Mouse (Mus musculus): ENCODE measurements at regions not wholly inside any gene's neighbourhood (a gene's known extent, or its start where the extent isn't known, plus 50 kb on each side); places are given as distances from the start of the nearest gene placed in this dataset.

DNA sequence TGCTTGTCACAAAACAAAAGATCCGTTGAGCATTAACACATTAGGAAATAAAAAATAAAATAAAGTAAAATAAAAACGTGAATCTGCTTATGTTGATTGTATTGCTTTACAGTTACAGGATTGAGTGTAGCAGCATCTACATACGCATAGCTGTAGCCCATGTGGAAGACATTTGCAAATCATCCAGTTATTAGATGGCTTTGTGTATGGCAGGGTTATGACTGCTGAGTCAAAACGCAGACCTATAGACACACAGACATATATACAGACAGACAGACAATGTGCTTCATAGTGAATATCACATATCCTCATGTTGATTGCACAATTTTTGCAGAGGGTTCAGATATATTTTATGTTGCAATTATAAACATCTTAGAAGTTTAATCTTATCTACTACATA lies 64.5 kb downstream of the Gm11146 start:
- DNase-seq (ENCODE audit: low spot score in 2 of 2), result no peak

DNA sequence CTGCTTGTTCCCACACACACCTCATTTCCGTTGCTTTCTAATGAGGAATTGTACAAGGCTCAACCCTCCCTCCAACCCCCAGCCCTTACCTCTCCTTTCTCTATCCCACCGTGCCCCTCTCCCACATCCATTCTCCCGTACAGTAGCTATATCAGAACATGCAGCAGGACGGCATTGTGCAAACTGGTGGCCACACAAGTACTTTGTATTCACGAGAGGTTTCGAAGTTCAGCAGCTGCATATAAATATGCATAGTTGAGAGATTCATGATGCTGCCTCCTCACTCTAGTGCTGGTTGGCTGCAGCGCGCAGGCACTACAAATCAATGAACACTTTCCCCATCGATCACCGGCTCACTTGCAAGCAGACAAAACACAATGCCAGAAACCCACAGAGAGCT lies 65.1 kb downstream of the Gm11146 start:
- peak; percentile 29 to 34 for DNase-seq (ENCODE audit: low spot score in 2 of 2)

DNA sequence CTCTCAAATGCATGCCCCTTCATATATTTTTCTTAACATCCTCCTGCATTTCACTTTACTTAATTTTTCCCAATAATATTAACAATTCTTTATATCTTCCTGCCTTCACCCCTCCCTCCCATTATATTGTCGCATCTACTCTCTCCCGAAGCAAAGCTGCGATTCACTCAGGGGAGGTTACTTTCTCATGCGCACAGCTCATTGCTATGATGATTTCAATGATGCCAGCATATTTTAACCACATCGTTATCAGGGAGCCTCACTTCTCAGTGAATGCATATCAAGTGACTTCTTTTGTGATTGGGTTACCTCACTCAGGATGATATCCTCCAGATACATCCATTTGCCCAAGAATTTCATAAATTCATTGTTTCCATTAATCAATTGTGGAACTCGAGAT lies 65.6 kb downstream of the Gm11146 start:
- no peak for DNase-seq (ENCODE audit: low spot score in 2 of 2)

DNA sequence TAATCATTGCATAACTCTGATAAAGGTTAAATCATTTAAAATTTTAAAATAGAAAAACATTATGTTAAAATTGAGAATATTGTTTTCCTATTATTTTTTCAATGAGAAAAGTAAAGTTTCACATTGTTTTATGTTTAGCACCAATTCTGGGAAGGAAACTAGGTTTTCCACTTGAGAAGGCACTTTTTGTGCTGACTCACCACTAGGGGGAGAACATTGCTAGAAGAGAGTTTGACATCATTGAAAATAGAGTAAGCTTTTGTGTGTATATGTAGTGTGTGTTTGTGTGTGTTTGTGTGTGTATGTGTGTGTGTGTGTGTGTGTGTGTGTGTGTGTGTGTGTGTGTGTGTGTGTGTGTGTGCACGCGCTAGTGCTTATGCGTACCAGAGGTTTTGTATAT lies 66.9 kb downstream of the Gm11146 start:
- no peak for DNase-seq (ENCODE audit: low spot score in 2 of 2)

DNA sequence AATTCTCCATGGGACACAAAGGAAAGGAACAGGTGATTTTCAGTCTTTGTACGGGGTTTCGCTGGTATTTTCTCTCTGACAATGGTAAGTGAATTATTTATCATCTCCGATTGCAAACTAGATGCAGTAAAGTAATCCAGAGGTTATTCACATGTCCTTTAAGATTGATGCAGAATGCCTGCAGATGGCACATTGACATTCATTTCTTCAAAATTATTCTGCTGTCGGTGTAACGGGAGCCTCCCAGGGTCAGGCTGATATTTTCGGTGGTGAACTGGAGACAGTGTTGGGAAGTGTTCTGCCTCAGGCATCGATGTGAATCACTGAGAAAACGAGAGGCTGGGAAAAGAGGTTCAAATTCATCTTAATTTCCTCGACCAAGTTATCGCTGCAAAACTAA lies 70.3 kb downstream of the Gm11146 start:
- no peak for DNase-seq (ENCODE audit: low spot score in 2 of 2)

DNA sequence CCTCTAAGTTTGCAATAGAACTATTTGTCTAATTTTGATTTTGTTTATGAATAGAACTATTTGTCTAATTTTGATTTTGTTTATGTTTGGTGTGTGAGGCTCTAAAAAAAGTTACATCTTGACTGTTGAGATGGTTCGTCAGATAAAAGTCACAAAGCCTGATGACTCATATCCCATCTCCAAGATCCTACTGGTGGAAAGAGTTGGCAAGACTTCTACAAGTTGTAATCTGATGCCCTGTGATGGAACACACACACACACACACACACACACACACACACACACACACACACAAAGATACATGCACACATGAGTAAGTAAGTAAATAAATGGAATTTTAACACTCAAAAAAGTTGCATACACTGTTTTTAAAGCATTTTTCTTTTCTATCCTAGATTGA lies 73.9 kb downstream of the Gm11146 start:
- no peak for DNase-seq (ENCODE audit: low spot score in 2 of 2)

DNA sequence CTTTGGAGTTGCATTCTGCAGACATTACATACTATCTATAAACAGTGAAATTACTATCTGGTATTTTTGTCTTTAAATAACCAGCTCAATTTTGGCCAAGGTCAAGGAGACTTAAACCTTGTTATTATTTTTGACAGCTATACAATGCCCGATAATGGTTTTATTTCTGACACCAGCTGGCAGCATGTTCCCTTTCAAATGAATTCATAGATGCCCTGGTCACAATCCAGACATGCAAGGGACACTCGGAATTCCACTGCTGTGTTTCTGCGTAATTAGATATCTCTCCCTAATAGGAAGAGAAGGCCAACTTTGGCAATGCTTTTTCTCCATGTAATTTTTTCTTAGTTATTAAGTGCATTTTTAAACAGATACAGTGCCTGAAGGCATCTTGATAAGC lies 87.3 kb downstream of the Gm11146 start:
- DNase-seq (ENCODE audit: low spot score in 2 of 2), result no peak

DNA sequence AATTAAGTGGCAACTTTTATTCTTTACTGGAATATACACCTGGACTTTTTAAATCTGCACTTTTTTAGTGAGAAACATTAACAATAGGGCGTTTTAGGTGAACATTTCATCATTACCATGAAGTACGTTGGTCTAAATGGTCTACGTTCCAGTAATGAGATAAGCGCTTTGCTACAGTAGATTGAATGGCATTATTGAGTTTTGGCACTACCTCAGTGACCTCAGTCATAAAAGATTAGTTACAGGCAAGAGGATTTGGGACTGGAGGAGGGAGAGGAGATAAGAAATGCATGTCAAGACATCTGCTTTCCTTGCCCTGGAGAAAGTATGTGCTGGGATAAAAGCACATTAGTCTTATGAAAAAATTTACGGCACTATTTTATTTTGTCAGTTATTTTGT lies 98.3 kb downstream of the Gm11146 start:
- no peak for DNase-seq (ENCODE audit: low spot score in 2 of 2)

DNA sequence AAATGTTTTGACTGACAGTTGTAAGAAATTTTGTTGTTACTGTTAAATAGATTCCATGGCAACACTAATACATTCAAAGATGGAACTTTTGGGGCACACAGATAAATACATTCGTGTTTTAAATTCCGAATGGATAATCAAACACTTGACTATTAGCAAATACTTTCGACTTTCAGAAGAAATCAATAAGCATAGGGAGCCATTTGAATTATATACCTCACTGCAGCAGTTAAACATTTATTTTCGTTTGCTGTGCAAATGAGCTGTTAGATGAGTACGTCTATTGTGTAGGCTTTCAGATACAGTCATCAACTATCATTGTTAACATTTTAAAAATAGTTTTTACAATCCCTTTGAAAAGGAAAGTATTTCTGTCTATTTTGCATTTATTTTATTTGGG lies 99.0 kb downstream of the Gm11146 start:
- no peak for DNase-seq (ENCODE audit: low spot score in 2 of 2)

DNA sequence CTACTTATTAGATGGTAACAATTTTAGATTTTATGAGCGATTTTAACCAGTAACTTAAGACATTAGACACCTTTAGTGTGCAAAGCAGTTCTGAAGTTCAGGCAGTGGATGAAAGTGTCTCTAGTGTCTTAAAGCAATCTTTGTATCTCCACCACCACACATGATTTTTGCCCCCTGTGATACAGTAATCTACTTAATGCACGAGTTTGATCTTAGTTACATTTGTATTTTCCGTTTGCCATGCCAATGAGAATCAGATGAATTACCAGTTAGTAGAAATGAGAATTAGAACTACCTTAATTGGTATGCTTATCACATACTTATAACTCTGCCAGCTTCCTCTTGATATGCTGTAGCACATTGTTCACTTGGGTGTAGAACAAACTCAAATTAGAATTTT lies 99.9 kb downstream of the Gm11146 start:
- DNase-seq (ENCODE audit: low spot score in 2 of 2), result no peak

DNA sequence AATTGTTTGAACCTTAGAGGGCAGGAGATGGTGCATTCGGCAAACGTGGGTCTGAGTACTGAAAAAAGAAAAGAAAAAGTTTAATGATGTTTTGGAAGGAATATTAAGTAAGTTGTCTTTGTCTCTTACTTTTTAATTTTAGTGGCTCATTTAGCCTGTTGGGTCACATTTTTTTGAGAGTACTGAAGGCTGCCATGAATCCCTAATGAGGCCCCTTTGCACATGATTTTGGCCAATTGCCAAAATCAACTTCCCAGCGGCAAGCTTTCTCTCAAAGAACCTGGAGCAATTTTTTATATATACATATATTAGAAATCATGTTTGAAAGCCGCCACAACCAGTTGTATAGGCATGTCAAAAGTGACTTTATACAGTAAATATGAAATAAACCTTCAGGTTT lies 100.9 kb downstream of the Gm11146 start:
- DNase-seq (ENCODE audit: low spot score in 2 of 2), result no peak

DNA sequence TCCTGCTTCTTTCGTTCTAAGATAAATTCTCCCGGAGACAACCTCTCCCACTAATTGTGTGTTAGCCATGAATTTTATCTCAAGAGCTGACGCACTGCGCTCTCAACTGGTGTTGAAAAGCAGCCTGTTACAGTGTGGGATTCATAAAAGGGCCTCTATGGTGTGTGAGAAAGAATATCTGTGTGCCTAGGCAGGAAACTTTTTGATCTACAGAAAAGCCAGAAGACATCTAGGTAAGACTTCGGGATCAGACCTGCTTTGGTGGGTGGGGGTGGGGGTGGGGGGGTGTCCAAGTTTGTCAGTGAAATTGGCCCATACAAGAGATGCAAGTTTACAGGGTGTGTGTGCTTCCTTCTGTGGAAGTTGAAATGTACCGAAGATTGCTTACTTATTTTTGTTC lies 101.5 kb downstream of the Gm11146 start:
- no peak for DNase-seq (ENCODE audit: low spot score in 2 of 2)

DNA sequence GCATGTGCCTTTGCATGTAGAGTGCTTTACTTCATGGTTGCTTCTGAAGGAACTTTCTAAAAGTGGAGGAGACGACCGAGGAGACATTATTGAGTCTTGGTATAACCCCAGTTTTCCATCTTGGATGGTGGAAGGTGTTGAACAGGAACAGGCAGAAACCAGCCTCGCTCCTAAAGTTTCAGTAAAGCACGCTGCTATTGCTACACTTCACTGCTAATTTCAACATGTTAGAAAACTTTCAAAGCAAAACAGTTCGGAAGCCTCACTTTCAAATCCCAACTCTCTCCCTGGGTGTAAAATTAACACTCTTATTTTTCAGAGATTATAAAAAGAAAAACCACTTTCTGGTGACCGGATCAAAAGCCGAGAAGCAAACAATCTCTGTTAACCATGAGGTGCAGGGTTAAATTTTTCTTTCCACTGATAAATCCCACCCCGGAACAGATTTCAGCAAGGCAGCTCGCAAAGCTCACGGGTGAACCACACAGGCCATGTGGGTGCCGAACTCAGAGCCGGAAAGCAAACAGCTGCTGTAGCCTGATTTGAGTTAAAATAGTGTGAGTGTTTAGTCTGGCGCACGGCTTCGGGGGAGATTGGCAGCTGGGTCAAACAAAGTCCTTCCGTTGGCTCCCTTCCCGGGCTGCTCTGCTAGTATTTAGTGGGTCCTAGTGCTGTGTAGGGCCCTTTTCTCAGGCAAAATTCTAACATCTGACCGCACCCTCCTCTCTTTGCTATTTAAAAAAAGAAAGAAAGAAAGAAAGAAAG lies 102.2 kb downstream of the Gm11146 start:
- DNase-seq (ENCODE audit: low spot score in 2 of 2), result peak; percentile 79 to 81

DNA sequence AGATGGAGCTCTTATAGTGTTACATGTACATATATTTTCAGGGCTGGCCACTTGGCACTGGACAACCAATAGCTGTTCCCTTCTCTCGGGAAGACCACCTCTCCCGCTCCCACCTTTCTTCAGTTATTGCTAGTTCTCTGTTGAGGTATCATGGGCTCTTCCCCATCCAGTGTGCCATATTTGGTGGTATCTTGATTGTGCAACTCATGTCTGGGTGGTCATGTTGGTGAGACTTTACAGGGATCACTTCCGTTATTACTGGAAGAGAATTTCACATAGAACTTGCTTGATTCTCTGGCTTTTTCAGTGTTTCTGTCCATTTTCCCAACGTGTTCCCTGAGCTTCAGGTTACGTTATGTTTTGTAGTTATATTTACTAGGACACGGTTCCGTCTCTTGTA lies 106.6 kb downstream of the Gm11146 start:
- no peak for DNase-seq (ENCODE audit: low spot score in 2 of 2)

DNA sequence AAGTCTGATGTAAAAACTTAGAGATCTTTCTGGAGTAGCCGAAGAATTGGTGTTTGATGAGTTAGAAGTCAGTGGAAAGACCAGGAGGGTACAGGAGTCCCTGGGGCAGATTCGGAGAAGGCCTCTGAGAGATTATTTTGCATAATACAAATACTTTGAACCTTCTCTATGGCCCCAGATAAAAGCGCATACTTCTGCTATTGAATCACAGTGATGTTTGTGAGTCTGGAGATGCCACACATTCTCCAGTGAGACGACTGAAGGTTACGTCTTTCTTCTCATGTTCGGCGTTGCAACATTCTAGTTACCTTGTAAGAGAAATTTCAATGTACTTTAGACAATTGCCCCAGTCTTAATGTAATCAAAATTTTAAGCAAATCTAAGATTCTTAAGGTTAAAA lies 107.9 kb downstream of the Gm11146 start:
- DNase-seq (ENCODE audit: low spot score in 2 of 2), result no peak

DNA sequence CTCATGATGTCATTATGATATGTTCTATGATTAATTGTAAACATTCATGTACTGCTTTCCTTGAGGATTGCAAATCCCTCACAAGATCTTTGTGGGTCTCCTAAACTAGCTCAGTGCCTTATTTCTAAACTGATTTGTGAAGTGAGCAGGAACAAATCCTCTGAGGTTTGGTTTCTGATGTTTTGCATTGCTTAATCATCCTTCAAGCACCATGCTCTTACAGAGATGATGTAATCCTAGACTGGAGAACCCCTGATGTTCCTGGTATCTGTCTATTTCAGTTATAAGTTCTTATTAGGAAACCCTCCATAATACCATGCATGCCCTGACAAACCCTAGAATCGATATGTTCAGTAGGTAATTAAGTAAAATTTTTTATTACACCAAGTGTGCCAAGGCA lies 113.7 kb downstream of the Gm11146 start:
- DNase-seq (ENCODE audit: low spot score in 2 of 2), result no peak

DNA sequence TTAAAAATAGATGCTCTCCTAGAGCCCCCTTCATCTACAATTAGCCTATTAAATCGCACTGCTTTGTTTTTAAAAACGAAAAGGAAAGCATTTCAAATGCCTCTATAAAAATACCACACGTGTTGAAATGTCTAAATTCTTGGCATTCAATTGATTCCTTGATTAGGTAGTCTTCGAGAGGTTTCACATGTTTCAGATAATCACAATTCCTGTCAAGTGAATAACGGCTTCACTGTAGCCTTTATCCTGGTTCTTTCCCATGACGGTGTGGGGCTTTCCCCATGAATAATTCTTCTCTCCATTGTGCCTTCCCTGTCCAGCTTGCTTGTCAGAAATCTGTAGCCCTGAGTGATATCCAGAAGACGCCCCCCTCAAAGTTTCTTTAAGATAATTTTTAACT lies 122.1 kb downstream of the Gm11146 start:
- DNase-seq (ENCODE audit: low spot score in 2 of 2), result no peak

DNA sequence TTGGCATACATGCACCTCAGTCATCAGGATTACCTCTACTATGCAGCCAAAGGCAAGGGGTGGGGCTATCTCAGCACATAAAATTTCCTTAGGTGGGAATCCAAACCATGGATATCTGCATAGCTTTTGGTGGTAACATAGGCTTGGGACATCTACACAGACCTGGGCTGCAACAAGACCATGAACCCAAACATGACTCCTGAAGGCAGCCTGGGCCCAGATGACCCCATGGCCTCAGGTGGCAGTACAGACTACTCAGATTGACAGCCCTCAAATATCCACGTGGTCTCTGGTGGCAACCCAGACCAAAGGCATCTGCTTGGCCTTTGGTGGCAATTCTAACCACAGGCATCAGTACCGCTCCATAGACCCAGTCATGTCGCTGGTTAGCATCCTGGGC lies 130.0 kb downstream of the Gm11146 start:
- no peak for DNase-seq (ENCODE audit: low spot score in 2 of 2)

DNA sequence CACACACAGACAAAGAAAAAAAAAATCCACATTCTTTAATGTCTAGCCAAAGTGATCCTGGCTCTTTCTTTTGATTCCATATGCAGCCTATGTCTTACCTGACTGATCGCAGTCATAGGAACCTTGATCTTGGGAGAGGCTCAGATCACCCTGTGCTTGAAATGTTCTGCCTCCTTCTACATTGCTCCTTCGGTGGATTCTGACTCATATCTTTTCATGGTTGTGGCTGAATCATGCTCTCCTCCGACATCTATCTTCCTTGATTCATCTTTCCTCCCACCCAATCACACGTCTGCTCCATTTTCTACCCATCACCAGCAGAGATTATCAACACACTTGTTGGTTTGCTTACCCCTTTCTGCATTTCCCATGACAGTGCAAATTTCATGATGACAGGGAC lies 132.0 kb downstream of the Gm11146 start:
- DNase-seq (ENCODE audit: low spot score in 2 of 2), result no peak

DNA sequence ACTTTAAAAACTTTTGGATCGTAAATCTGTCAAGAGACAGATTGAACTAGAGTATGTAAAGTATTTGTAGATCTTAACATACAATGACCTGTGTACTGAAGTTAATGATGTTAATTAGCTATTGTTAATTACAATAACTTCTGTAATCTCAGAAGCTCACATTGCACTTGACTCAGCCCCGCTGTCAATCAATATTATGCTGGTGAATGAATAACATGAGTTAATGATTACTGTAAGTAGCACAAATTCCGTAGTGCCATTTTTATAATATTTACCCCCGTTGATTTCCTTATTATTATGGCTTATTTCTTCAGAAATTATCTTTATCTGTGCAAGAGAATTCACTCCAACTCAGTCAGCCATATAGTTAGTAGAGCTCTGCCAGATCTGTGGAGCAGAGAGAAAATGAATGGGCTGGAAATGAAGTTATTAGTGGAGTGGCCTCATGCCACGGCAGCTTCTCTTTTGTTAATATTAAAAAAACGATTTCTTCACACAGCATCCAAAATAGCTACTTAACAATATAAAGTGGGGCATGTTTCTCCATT lies 132.5 kb downstream of the Gm11146 start:
- no peak for DNase-seq (ENCODE audit: low spot score in 2 of 2)

DNA sequence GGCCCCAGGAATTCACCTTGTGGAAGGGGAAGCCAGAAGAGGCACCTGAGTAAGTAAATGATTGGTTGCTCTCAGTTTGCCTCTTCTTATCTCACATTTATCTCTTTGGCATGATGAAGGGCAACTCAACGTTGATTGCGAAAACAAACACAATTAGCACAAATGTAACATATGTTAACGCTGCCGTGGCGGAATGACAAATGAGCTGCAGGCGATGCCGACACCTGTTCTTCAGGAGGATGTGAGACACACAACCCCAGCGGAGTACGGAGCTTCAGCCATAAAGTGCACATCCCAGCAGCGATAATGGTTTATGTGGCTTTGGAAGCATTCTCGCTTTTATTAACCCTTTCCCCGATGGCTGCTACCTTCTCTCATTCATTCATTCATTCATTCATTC lies 134.7 kb downstream of the Gm11146 start:
- no peak for DNase-seq (ENCODE audit: low spot score in 2 of 2)

DNA sequence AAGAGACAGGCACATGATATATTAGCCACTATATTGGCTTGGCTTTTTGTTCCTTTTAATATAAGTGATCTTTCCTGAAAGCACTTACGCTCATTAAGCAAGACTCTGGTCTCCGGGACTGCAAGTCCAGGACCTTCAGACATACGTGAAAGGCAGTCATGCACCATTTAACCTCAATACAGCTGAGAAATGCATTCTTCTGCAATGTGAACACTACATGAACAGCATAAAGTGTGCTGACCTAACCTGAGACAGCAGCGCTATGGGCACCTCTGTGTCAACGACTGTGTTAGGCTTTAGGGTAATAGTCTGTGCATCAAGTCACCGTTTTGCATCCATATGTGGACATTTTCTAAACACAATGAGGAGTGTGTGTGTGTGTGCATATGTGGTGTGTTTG lies 137.3 kb downstream of the Gm11146 start:
- DNase-seq (ENCODE audit: low spot score in 2 of 2), result no peak

DNA sequence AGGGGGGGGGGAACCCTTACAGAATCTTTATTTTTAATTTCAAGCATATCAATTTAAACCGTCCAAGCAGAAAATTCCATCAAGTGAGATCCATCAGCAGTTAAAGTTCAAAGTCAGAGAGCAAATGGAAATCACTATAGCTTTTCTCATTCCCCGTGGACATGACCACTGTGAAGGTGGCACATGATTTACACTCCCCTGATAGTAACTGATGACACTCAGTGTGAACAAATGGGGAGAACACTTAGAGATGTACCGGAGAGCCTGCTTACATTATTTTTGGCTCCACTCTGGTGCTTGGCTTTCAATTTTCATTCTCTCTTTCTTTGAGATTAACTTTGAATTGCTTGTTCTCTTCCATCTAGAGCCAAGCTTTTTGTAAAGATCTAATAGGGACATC lies 140.0 kb downstream of the Gm11146 start:
- no peak for DNase-seq (ENCODE audit: low spot score in 2 of 2)

DNA sequence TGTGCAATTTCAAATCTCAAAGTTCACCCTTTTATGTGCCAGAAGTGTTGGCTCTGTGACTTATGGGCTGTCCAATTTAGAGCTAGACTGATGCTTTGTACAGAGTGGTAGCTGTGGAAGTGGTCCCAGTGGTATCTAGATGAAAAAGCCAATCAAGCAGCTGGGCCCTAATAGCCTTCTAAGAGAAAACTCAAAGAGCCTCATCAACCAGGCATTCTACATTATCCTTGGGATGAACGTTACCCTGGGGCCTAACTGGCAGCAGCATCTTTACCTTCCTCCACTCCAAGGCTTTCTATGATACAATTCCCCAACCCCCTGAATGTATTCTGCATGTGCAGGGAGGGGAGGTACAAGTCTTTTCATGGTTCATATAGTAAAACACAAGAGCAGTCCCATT lies 140.4 kb downstream of the Gm11146 start:
- DNase-seq (ENCODE audit: low spot score in 2 of 2), result no peak

All from frontal cortex, postnatal 10 days (tissue).